Mouse (Mus musculus) CH12.LX (cell line): Measurements from ENCODE around the gene Pigg.

Source experiments
- CTCF ChIP-seq, 2 experiments: IDR thresholded peaks in 1 of 2; conservative IDR thresholded peaks in 1 of 2; 2 replicates each; pipeline ENCODE4 v1.5.1; 2011 to 2012; ENCODE audit warnings: low read depth in 2 of 2, low read length in 2 of 2, improper control_type of control experiment in 1 of 2, inconsistent platforms in 1 of 2, mild to moderate bottlenecking in 1 of 2, moderate library complexity in 1 of 2
- POLR2A ChIP-seq: IDR thresholded peaks from 2 replicates; pipeline ENCODE4 v1.6.1; 2011; ENCODE audit warnings: low read depth, mild to moderate bottlenecking, improper control_type of control experiment, low read length
- POLR2AphosphoS2 ChIP-seq: IDR thresholded peaks from 2 replicates; pipeline ENCODE4 v1.6.1; 2011; ENCODE audit warnings: low read depth, low read length, improper control_type of control experiment
- TCF12 ChIP-seq: IDR thresholded peaks from 2 replicates; pipeline ENCODE4 v1.6.1; 2014; ENCODE audit warnings: low read depth, mild to moderate bottlenecking, inconsistent platforms, low read length, improper control_type of control experiment
- ZMIZ1 ChIP-seq: IDR thresholded peaks from 2 replicates; pipeline ENCODE4 v1.6.1; 2012; ENCODE audit warnings: low read depth, mild to moderate bottlenecking, inconsistent platforms, low read length, improper control_type of control experiment

DNA sequence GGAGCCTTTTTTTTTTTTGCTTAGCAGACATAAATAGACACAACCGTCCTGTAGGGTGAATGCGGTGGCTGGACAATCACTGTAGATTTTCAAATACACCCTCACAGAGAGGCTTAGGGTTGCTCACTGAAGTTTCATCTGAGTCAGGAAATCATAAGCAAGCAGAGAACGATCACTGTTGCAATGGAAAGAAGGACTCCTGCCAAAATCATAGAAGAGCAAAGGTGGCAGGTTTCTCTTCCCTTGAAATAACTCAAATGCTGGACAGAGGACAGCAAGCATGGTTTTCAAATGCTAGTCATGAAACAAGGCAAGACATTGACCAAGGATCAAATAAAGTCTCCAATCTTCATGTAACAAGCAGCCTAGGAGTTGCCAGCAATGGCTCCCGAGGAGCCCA is 65.9 kb downstream of the Pigg start:
- TF ChIP-seq POLR2AphosphoS2 (no peak), ZMIZ1 (no peak), TCF12 (no peak), POLR2A (no peak), CTCF (conservative IDR thresholded peaks at IDR 0.05 in 1 of 2, IDR thresholded peaks at IDR 0.05 in 1 of 2; ENCODE audit: low read depth in 2 of 2, low read length in 2 of 2) (no peak)
